ENCODE assay signal across 15 mouse cellular contexts in genomic region chr11:113087084-113087483, GRCm38 (mm10).
DNase-seq lines count a peak whose midpoint lies in the region; ATAC-seq and TF ChIP-seq lines count a peak whose summit lies in the region.
"Had no signal": no experiment of that assay in that cellular context is flagged by ENCODE, and none has a peak within 500 bp of the region (broad histone marks: within the 10 kb centered on the region; RNA-seq: fewer than 3 reads in every experiment).

No protein-coding gene starts in this region.

- H3K27ac ChIP-seq in cortical plate, adult 2 months (ENCODE audit: insufficient read depth, low read length), result no peak overlapping the region
- H3K27ac ChIP-seq in lung, embryonic 15.5 days, result peak overlapping the region; percentile 13; the same call in 1 of the 2 replicates
- H3K27ac ChIP-seq: limb, embryonic 12.5 days; midbrain, embryonic 12.5 days had no signal

- ATAC-seq in lung, embryonic 15.5 days (ENCODE audit: borderline replicate concordance, extremely low read depth, low FRiP score, low TSS enrichment), result no peak
- ATAC-seq in granulocyte monocyte progenitor cell, adult 5-6 weeks (replicated peaks; ENCODE audit: poor library complexity, severe bottlenecking), result no peak
- ATAC-seq: forebrain, embryonic 16.5 days; inflammation-experienced regulatory T-cells, adult 6 months had no signal

- TF ChIP-seq CTCF in cortical plate, adult 2 months (IDR thresholded peaks at IDR 0.05; ENCODE audit: extremely low read depth, insufficient read depth, low read length), result no peak

- peak overlapping the region; percentile 45 for H3K4me2 ChIP-seq in lung, embryonic 15.5 days
- H3K4me2 ChIP-seq: limb, embryonic 12.5 days; midbrain, embryonic 12.5 days had no signal

- no peak overlapping the region for H3K9ac ChIP-seq in lung, embryonic 15.5 days
- H3K9ac ChIP-seq: limb, embryonic 12.5 days; midbrain, embryonic 12.5 days had no signal

- no peaks in the 10 kb centered on the region for H3K27me3 ChIP-seq in lung, embryonic 15.5 days
- H3K27me3 ChIP-seq: limb, embryonic 12.5 days had no signal

- H3K4me1 ChIP-seq in cortical plate, adult 2 months (ENCODE audit: control insufficient read depth, insufficient read depth, low read length), result peaks cover 3% of the 10 kb centered on the region
- H3K4me1 ChIP-seq in lung, embryonic 15.5 days, result peaks cover 19% of the 10 kb centered on the region
- H3K4me1 ChIP-seq: midbrain, embryonic 12.5 days had no signal

- peak overlapping the region; percentile 2; the same call in 1 of the 2 replicates for H3K4me3 ChIP-seq in cortical plate, adult 2 months (ENCODE audit: insufficient read depth, low read length)
- 0 out of 2 replicates have a peak overlapping the region, but pooled peaks have one; percentile 0 for H3K4me3 ChIP-seq in lung, embryonic 15.5 days
- H3K4me3 ChIP-seq: limb, embryonic 12.5 days; midbrain, embryonic 12.5 days had no signal

- DNase-seq in kidney, adult 9 months, result peak; percentile 8
- DNase-seq in kidney, postnatal 10 days, result no peak
- peak; percentile 48 for DNase-seq in brain, adult 2 months (ENCODE audit: low read depth, low spot score)
- DNase-seq in layer of hippocampus, adult 9-11 months, result no peak
- DNase-seq in left cerebral cortex, adult 9 months (ENCODE audit: low spot score in 2 of 2), result no peak
- DNase-seq: adrenal gland, adult 8-10 months; cerebellum, adult 9-11 months had no signal

- no peak for TF ChIP-seq POLR2A in cortical plate, adult 2 months (IDR thresholded peaks at IDR 0.05; ENCODE audit: extremely low read depth, insufficient read depth, low read length)

- WGBS in lung, embryonic 15.5 days, result 12% methylated on average over 9 of the region's 9 CpGs

- H3K36me3 ChIP-seq in lung, embryonic 15.5 days, result no peaks in the 10 kb centered on the region
- H3K36me3 ChIP-seq: G1E; limb, embryonic 12.5 days; midbrain, embryonic 12.5 days had no signal

- H3K9me3 ChIP-seq in lung, embryonic 15.5 days, result no peaks in the 10 kb centered on the region
- H3K9me3 ChIP-seq: limb, embryonic 12.5 days; midbrain, embryonic 12.5 days had no signal

Comparison
In these comparisons a context has a peak if more than half of its experiments do, and no peak if none do; other contexts are left out.
1. DNase-seq: peak in kidney, adult 9 months (single experiment) and brain, adult 2 months (single experiment); none in kidney, postnatal 10 days (single experiment), layer of hippocampus, adult 9-11 months (single experiment) and left cerebral cortex, adult 9 months (0 of 2).